Mouse (Mus musculus): ENCODE measurements at regions not wholly inside any gene's neighbourhood (a gene's known extent, or its start where the extent isn't known, plus 50 kb on each side); places are given as distances from the start of the nearest gene placed in this dataset.

DNA sequence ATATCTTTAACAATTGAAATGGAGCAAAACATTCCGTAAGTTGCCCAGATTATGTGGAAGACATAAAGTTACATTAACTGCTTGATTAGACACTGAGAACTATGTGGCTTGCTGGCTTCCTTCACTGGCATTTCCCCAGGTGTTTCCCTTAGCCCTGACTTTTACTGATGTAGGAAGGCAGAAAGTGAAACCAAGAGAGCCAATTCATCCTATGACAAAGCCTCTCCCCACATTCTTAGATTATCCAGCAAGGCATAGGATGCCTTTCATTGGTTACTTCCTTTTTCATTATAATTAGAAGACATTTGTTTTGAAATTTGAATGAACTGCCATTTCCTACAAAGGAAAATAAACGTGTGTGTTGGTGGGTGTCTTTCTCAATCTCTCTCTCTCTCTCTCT is 72.1 kb downstream of the Cdc42ep3 start:
- Histone ChIP-seq H3K27me3 (ENCODE audit: control insufficient read depth, insufficient read depth, low read length) (no peaks in the 10 kb centered on the region), H3K4me2 (ENCODE audit: low read depth, low read length) (no peak overlapping the region; the same call in 1 of the 2 replicates), H3K4me3 (replicated peaks; ENCODE audit: low read length) (no peak overlapping the region), H3K4me1 (ENCODE audit: control insufficient read depth, insufficient read depth, low read length) (peaks cover 11% of the 10 kb centered on the region), H3K9me3 (replicated peaks; ENCODE audit: control insufficient read depth, low read length) (no peaks in the 10 kb centered on the region), H3K9ac (ENCODE audit: low read length) (no peak overlapping the region), H3K36me3 (ENCODE audit: control insufficient read depth, insufficient read depth, low read length) (no peaks in the 10 kb centered on the region), H3K27ac (ENCODE audit: low read length) (no peak overlapping the region)
- no peak for ATAC-seq (ENCODE audit: insufficient read depth, low FRiP score)
- 51% methylated on average over 2 of the region's 2 CpGs for WGBS

DNA sequence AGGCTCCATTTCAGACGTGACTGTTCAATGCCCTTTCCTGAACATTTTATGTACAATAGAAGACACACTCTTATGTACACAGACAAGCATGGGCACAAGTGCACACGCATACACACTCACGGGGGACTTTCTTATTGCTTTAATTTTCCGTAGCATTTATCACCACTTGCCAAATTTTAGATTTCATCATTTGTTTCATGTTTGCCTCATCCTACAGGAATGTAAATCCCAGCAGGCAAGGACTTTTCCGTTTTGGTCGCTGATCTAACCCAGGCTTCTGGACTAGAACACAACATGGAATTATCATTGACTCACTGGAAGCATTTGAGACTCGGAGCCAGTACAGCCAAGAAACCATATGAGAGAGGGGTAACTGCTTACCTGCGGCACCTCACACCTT is 81.3 kb downstream of the Cdc42ep3 start:
- WGBS = 52% methylated on average over 8 of the region's 8 CpGs
- H3K4me1 ChIP-seq (ENCODE audit: control insufficient read depth, insufficient read depth, low read length) = no peaks in the 10 kb centered on the region
- no peak overlapping the region for H3K9ac ChIP-seq (ENCODE audit: low read length)
- H3K4me2 ChIP-seq (ENCODE audit: low read depth, low read length) = no peak overlapping the region
- H3K4me3 ChIP-seq (replicated peaks; ENCODE audit: low read length) = no peak overlapping the region
- no peak for ATAC-seq (ENCODE audit: insufficient read depth, low FRiP score)
- H3K36me3 ChIP-seq (ENCODE audit: control insufficient read depth, insufficient read depth, low read length) = no peaks in the 10 kb centered on the region
- no peaks in the 10 kb centered on the region for H3K9me3 ChIP-seq (replicated peaks; ENCODE audit: control insufficient read depth, low read length)
- H3K27ac ChIP-seq (ENCODE audit: low read length) = no peak overlapping the region
- H3K27me3 ChIP-seq (ENCODE audit: control insufficient read depth, insufficient read depth, low read length) = no peaks in the 10 kb centered on the region

GRCm38 (mm10) chr17:79259691-79260090 is 95.2 kb downstream of the Cdc42ep3 start:
- H3K4me1 ChIP-seq (ENCODE audit: control insufficient read depth, insufficient read depth, low read length) = no peaks in the 10 kb centered on the region
- no peak overlapping the region for H3K9ac ChIP-seq (ENCODE audit: low read length)
- H3K4me2 ChIP-seq (ENCODE audit: low read depth, low read length) = no peak overlapping the region
- no peaks in the 10 kb centered on the region for H3K9me3 ChIP-seq (replicated peaks; ENCODE audit: control insufficient read depth, low read length)
- 26% methylated on average over 5 of the region's 5 CpGs for WGBS
- no peak for ATAC-seq (ENCODE audit: insufficient read depth, low FRiP score)
- H3K36me3 ChIP-seq (ENCODE audit: control insufficient read depth, insufficient read depth, low read length) = no peaks in the 10 kb centered on the region
- no peak overlapping the region for H3K27ac ChIP-seq (ENCODE audit: low read length)
- H3K27me3 ChIP-seq (ENCODE audit: control insufficient read depth, insufficient read depth, low read length) = peaks cover 4% of the 10 kb centered on the region; the same call in 1 of the 2 replicates
- H3K4me3 ChIP-seq (replicated peaks; ENCODE audit: low read length) = no peak overlapping the region

- WGBS = 82% methylated on average over 9 of the region's 9 CpGs
- H3K36me3 ChIP-seq (ENCODE audit: control insufficient read depth, insufficient read depth, low read length) = no peaks in the 10 kb centered on the region
- no peak overlapping the region for H3K4me3 ChIP-seq (replicated peaks; ENCODE audit: low read length)
- H3K9ac ChIP-seq (ENCODE audit: low read length) = no peak overlapping the region
- no peaks in the 10 kb centered on the region for H3K27me3 ChIP-seq (ENCODE audit: control insufficient read depth, insufficient read depth, low read length)
- no peak overlapping the region for H3K27ac ChIP-seq (ENCODE audit: low read length)
- ATAC-seq (ENCODE audit: insufficient read depth, low FRiP score) = no peak
- no peaks in the 10 kb centered on the region for H3K4me1 ChIP-seq (ENCODE audit: control insufficient read depth, insufficient read depth, low read length)
- H3K4me2 ChIP-seq (ENCODE audit: low read depth, low read length) = no peak overlapping the region
- no peaks in the 10 kb centered on the region for H3K9me3 ChIP-seq (replicated peaks; ENCODE audit: control insufficient read depth, low read length)
Measured at GRCm38 (mm10) chr17:79246962-79247902, 107.7 kb downstream of the Cdc42ep3 start.

GRCm38 (mm10) chr17:79244121-79244520 is 110.8 kb downstream of the Cdc42ep3 start:
- no peaks in the 10 kb centered on the region for H3K4me1 ChIP-seq (ENCODE audit: control insufficient read depth, insufficient read depth, low read length)
- H3K4me3 ChIP-seq (replicated peaks; ENCODE audit: low read length) = no peak overlapping the region
- no peak for ATAC-seq (ENCODE audit: insufficient read depth, low FRiP score)
- H3K9ac ChIP-seq (ENCODE audit: low read length) = no peak overlapping the region
- H3K36me3 ChIP-seq (ENCODE audit: control insufficient read depth, insufficient read depth, low read length) = no peaks in the 10 kb centered on the region
- WGBS = 79% methylated on average over 11 of the region's 11 CpGs
- H3K9me3 ChIP-seq (replicated peaks; ENCODE audit: control insufficient read depth, low read length) = no peaks in the 10 kb centered on the region
- no peaks in the 10 kb centered on the region for H3K27me3 ChIP-seq (ENCODE audit: control insufficient read depth, insufficient read depth, low read length)
- H3K4me2 ChIP-seq (ENCODE audit: low read depth, low read length) = no peak overlapping the region
- no peak overlapping the region for H3K27ac ChIP-seq (ENCODE audit: low read length)

DNA sequence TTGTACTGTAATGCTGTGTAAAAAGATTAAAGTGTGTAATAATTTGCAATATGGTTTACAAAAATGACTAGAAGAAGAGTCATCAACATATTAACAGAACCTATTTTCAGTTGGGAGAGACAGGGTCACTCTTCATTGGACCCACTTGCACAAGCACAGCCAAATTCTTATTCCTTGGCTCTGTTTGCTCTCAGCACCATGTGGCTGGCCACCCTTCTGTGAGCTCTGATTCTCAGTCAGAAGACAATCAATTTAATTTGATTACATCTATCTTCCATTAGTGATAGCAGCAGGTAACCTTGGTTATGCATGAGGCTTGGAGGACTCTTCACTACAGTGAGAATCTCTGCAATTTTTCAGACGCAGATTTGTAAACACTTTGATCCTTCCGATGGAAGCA is 111.5 kb downstream of the Cdc42ep3 start:
- no peaks in the 10 kb centered on the region for H3K4me1 ChIP-seq (ENCODE audit: control insufficient read depth, insufficient read depth, low read length)
- H3K4me2 ChIP-seq (ENCODE audit: low read depth, low read length) = no peak overlapping the region
- WGBS = 66% methylated on average over 2 of the region's 2 CpGs
- no peaks in the 10 kb centered on the region for H3K36me3 ChIP-seq (ENCODE audit: control insufficient read depth, insufficient read depth, low read length)
- no peak overlapping the region for H3K9ac ChIP-seq (ENCODE audit: low read length)
- no peak overlapping the region for H3K27ac ChIP-seq (ENCODE audit: low read length)
- H3K4me3 ChIP-seq (replicated peaks; ENCODE audit: low read length) = no peak overlapping the region
- no peaks in the 10 kb centered on the region for H3K9me3 ChIP-seq (replicated peaks; ENCODE audit: control insufficient read depth, low read length)
- ATAC-seq (ENCODE audit: insufficient read depth, low FRiP score) = no peak
- H3K27me3 ChIP-seq (ENCODE audit: control insufficient read depth, insufficient read depth, low read length) = no peaks in the 10 kb centered on the region

GRCm38 (mm10) chr17:79241489-79241888 is 113.4 kb downstream of the Cdc42ep3 start:
- H3K36me3 ChIP-seq (ENCODE audit: control insufficient read depth, insufficient read depth, low read length) = no peaks in the 10 kb centered on the region
- no peak for ATAC-seq (ENCODE audit: insufficient read depth, low FRiP score)
- 84% methylated on average over 3 of the region's 3 CpGs for WGBS

GRCm38 (mm10) chr17:79236244-79236781 is 118.6 kb downstream of the Cdc42ep3 start:
- no peak overlapping the region for H3K4me3 ChIP-seq (replicated peaks; ENCODE audit: low read length)

More at GRCm38 (mm10) chr17:79241489-79241888, 113.4 kb downstream of the Cdc42ep3 start:
- no peaks in the 10 kb centered on the region for H3K9me3 ChIP-seq (replicated peaks; ENCODE audit: control insufficient read depth, low read length)
- H3K4me3 ChIP-seq (replicated peaks; ENCODE audit: low read length) = no peak overlapping the region
- no peak overlapping the region for H3K9ac ChIP-seq (ENCODE audit: low read length)
- no peaks in the 10 kb centered on the region for H3K4me1 ChIP-seq (ENCODE audit: control insufficient read depth, insufficient read depth, low read length)
- H3K27me3 ChIP-seq (ENCODE audit: control insufficient read depth, insufficient read depth, low read length) = no peaks in the 10 kb centered on the region
- no peak overlapping the region for H3K27ac ChIP-seq (ENCODE audit: low read length)
- H3K4me2 ChIP-seq (ENCODE audit: low read depth, low read length) = no peak overlapping the region

GRCm38 (mm10) chr17:79230653-79231489 is 124.0 kb downstream of the Cdc42ep3 start:
- no peak overlapping the region for H3K4me2 ChIP-seq (ENCODE audit: low read depth, low read length)
- ATAC-seq (ENCODE audit: insufficient read depth, low FRiP score) = no peak
- no peaks in the 10 kb centered on the region for H3K4me1 ChIP-seq (ENCODE audit: control insufficient read depth, insufficient read depth, low read length)
- no peaks in the 10 kb centered on the region for H3K36me3 ChIP-seq (ENCODE audit: control insufficient read depth, insufficient read depth, low read length)
- no peak overlapping the region for H3K27ac ChIP-seq (ENCODE audit: low read length)
- no peaks in the 10 kb centered on the region for H3K27me3 ChIP-seq (ENCODE audit: control insufficient read depth, insufficient read depth, low read length)
- H3K4me3 ChIP-seq (replicated peaks; ENCODE audit: low read length) = no peak overlapping the region
- no peaks in the 10 kb centered on the region for H3K9me3 ChIP-seq (replicated peaks; ENCODE audit: control insufficient read depth, low read length)
- WGBS = 67% methylated on average over 25 of the region's 25 CpGs
- H3K9ac ChIP-seq (ENCODE audit: low read length) = no peak overlapping the region

More at GRCm38 (mm10) chr17:79236244-79236781, 118.6 kb downstream of the Cdc42ep3 start:
- Histone ChIP-seq H3K4me1 (ENCODE audit: control insufficient read depth, insufficient read depth, low read length) (no peaks in the 10 kb centered on the region), H3K9me3 (replicated peaks; ENCODE audit: control insufficient read depth, low read length) (no peaks in the 10 kb centered on the region), H3K36me3 (ENCODE audit: control insufficient read depth, insufficient read depth, low read length) (no peaks in the 10 kb centered on the region), H3K9ac (ENCODE audit: low read length) (no peak overlapping the region), H3K27ac (ENCODE audit: low read length) (no peak overlapping the region), H3K27me3 (ENCODE audit: control insufficient read depth, insufficient read depth, low read length) (no peaks in the 10 kb centered on the region), H3K4me2 (ENCODE audit: low read depth, low read length) (no peak overlapping the region)
- no peak for ATAC-seq (ENCODE audit: insufficient read depth, low FRiP score)
- 68% methylated on average over 3 of the region's 3 CpGs for WGBS
